Mouse (Mus musculus): ENCODE data around the gene Bloc1s3.

The Bloc1s3 gene

GRCm38 (mm10) chr7:19455819-19456495 is 52.2 kb downstream of the Bloc1s3 start:
- TF ChIP-seq GATA4 (IDR thresholded peaks at IDR 0.05; ENCODE audit: insufficient replicate concordance, low read length): no peak

- TF ChIP-seq GATA4 (IDR thresholded peaks at IDR 0.05; ENCODE audit: insufficient replicate concordance, low read length): no peak
Observed at GRCm38 (mm10) chr7:19455186-19455585, 53.0 kb downstream of the Bloc1s3 start.
